Mouse (Mus musculus): Measurements from ENCODE around the gene Gm12166. TPM values are rescaled to one million over a fixed set of nuclear protein-coding genes. Genes with fewer than 3 reads are reported as not detected.

Gm12166 gene
- total RNA-seq (2023): 1.6 to 4.9 TPM (median 3.9 TPM) in 4 replicates

GRCm38 (mm10) chr11:46052105-46052659, at the start of gene Gm12166:
Gene Gm12166, minus strand, starts transcription at chr11:46052321.

GRCm38 (mm10) chr11:46055896-46056769, 4.0 kb upstream of the Gm12166 start, which contains the start of gene Adam19:
Gene Adam19, plus strand, starts transcription at chr11:46055992.

Other genes starting within 250 kb of the Gm12166 start
- gene Clint1, start 200.3 kb downstream of the Gm12166 start, total RNA-seq (2023): 75.1 to 84.2 TPM (median 80.3 TPM) in 4 replicates
- gene Lsm11, start 107.4 kb downstream of the Gm12166 start, total RNA-seq (2023): 3.9 to 4.9 TPM (median 4.8 TPM) in 4 replicates
- gene Thg1l, start 96.8 kb downstream of the Gm12166 start, total RNA-seq (2023): 5.5 to 10.0 TPM (median 7.5 TPM) in 4 replicates
- not detected in 4 replicates for gene Sox30, start 72.0 kb downstream of the Gm12166 start, total RNA-seq (2023)
- 72.1 to 80.5 TPM (median 74.4 TPM) in 4 replicates for gene Adam19, start 3.7 kb upstream of the Gm12166 start, total RNA-seq (2023)
- 0.72 to 1.9 TPM (median 1.6 TPM) in 4 replicates for gene Nipal4, start 114.2 kb upstream of the Gm12166 start, total RNA-seq (2023)
- not detected in 4 replicates for gene Fndc9, start 183.2 kb upstream of the Gm12166 start, total RNA-seq (2023)

All from B cell, adult 62 days (primary cell).